Mouse (Mus musculus) MN1 (cell line): ENCODE results near the gene Dbh.

Source experiments
- DNase-seq: peaks from one replicate; pipeline ENCODE4 v3.0.0-alpha.2; 2016; ENCODE audit warnings: low spot score

Dbh gene

DNA sequence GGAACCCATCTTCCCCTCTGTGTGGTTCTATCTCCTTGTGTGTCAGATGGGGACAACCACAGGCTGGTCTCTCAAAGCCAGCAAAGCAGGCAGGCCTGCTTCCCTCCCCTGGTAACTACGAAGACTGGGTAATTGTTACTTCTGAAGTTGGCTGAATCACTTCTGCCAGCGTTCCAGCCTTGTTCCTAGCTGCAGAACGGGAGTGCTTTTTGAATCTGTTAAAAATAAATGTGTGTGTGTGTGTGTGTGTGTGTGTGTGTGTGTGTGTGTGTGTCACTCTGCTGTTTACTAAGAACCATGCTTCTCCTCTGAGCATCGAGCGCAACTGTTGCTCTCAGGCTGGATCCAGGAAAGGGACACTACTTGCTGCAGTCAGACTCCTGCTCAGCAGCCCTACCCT lies 1.2 kb upstream of the Dbh start:
- no peak for DNase-seq

DNA sequence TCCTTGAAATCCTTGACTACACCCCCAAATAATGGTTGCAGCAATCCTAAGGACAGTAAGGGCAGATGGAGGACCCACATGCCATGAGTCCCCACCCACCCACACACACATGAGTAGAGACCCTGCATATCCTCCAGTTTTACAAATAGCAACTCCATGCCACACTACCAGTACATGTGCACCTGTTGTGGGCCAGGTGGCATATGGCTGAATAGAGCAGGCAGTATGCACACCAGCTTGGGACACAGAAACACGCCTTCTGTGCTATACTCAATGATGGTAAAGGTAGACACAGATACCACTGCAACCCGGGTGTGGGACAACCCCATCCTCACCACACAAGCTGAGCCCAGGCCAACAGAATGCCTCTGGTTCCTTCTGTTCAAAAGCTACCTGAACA lies 1.0 kb downstream of the Dbh start:
- no peak for DNase-seq

DNA sequence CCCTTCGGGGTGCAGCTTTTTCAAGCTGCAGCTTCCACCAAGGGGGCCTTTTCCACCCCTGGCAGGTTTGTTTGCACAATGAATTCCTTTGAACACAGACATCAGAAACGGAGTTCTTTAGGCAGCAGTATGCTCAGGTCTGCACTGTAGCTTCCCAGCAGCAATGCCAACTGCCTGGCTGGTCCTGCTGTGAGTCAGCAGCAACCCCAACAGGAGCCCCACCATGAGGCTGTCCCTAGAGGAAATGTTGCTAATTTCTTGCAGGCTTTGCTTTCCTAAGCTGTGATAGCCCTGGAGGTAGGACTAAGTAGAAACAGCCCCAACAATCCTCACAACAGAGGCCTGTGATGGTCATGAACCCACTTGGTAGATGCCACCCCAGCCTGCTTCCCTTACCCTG lies 2.0 kb downstream of the Dbh start:
- peak; percentile 55 for DNase-seq

DNA sequence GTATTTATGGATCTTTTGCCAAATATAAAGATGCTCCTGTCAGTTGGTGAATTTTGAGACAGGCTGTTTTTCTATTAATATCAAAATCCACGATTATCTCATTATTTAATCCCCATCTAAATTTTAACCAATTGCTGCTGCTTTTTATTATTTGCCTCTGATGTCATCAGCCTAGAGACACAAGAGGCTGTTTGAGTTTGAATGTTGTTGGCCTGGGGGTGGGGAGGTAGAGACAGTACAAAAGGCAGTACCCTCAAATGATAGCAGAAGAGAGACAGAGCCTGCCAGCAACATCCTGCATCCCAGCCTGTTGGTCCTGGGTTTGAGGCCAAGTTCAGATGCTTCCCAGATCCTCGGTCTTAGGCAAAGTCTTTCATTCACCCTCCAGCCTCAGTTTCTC lies 9.2 kb downstream of the Dbh start:
- DNase-seq, result no peak

DNA sequence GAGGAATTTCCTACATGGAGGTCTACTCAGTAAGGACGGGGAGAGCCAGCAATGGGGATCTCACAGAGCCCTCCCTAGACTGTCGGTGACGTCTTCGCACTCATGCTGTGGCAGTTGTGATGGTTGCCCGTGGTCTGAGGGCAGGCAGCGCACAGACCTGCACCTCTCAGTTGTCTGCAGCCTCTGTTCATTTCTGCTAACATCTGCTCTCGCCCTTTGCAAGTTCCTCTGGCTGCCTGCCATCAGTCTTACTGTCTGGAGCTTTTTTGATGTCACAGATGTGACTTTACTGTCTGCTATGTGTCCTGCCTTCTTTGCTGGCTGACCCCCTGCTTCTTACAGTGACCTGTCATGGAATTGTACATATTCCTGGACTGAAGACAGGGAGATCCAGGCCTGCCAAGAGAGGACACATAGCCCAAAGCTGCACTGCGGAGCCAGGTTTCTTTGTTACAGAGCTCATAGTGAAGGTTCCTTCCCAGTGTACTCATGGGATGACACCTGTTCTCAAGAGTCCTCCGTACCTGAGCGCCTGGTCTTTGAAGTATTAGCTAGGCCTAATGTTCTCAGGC lies 10.7 kb downstream of the Dbh start:
- DNase-seq, result peak; percentile 58

DNA sequence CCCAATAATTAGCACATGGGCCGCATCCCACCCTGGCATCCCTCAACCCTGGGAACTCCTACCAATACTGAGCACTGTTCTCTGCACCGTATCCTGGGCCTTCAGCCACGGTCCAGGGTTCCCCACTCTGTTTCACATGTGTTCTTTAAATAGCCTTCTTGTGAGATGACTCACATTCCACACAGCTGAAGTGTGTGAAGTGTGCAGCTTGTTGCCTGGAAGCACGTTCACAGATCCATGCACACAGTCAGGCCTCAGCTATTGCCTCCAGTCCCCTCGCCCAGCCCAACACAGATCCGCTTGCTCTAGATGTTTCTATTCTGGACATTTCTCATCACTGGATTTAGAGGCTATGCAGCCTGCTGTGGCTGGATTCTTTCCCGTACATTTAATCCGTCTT lies 14.1 kb downstream of the Dbh start:
- DNase-seq, result no peak

DNA sequence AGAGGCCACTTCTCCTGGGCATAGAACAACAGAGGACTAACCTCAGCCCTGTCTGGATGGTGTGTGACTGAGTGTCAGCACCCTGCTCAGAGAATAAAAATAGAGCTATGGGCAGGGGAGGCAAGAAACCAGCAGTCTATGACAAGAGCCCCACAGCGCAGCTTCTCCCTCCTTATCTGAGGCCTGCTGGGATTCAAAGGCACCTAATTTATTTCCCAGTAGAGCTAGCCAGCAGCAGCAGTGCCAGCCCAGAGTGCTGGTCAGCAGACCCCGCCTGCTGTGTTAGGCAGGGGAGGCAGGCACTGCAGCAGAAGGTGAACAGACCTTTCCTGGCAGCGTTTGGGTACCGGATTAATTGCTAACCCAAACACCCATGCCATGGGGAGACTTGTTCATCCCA lies 16.9 kb downstream of the Dbh start:
- peak; percentile 56 for DNase-seq

DNA sequence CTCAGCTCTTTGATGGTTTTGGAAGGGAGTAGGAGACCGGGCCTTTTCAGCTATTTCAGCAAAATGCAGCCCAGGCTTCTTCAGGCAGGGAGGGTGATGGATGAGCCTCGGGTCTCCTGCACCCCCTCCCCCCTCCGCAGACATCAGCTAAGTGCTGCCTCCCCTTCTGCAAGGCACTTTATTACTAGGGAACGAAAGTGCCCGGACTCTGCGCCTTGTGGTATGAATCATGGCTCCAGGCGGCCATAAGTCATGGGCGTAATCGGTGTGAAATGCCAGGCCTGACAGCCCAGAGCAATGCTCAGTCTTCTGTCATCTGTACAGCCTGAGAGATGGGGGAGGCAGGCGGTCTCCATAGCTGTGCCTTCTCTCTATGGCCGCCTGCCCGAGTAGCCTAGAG lies 18.7 kb downstream of the Dbh start:
- peak; percentile 69 for DNase-seq

DNA sequence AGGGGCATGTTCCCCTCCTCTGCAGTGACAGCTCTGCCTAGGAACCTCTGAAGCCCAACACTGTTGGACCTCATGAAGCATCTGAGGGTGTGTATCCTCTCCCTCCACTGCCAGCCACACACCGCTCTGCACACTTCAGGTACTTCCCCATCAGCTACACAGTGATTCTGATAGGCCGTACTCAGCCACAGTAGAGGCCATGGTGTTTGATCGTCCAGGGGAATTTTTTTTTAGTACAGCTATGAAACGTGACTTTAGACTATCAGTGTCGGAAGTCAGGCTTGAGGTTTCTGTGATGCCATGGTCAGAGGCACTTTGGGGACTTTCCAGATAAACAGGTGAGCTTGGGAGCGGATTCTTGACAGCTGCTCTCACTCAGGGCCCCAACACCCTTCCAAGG lies 22.5 kb downstream of the Dbh start:
- DNase-seq, result no peak

DNA sequence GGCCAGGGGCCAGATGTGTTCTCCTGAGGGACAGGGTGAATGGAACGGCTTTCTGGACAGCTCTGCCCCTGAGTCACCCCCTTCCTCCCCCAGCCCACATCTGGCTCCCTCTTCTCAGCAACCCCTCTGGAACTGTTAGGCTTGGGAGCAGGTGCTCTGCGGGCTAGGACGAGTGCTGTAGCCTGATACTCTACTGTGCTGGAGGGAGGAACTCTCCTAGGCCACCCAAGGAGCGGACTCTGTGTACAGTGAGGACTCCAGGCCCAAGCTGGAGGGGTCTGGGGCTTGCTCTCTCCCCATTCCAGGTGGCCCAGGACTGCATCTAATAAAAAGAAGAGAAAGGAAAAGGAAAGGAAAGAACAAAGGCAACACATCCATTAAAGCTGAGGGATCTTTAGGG lies 25.0 kb downstream of the Dbh start:
- no peak for DNase-seq

DNA sequence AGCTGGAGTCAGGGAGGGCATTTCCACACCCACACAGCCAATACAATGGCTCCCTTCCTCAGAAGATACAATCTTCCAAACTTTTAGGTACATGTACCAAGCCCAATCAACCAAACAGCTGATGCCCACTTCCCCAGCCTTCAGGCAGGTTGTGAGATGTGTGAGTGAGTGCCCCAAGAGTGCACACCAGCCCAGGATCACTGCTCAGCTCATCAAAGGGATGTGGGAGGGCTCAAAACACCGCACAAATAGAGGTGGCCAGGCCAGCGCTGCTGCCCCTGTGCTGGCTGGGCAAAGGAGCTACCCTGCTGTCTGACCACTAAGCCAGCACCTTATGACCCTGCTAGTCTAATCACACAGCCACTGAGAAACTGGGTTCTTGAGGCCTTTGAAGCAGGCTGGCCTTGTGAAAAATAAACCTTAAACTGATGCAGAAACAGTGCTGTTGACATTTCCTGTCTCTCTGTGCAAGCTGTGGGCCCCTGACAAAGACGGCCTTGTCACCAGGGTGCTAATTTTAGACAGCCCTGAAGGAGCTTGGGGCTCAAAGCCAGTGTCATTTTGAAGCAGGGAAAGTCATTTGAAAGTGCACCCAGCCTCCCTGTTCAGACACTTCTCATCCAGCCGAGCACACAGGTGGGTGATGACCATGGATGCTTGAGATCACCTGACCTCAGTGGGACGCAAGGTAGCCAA lies 33.7 kb downstream of the Dbh start:
- DNase-seq, result no peak

DNA sequence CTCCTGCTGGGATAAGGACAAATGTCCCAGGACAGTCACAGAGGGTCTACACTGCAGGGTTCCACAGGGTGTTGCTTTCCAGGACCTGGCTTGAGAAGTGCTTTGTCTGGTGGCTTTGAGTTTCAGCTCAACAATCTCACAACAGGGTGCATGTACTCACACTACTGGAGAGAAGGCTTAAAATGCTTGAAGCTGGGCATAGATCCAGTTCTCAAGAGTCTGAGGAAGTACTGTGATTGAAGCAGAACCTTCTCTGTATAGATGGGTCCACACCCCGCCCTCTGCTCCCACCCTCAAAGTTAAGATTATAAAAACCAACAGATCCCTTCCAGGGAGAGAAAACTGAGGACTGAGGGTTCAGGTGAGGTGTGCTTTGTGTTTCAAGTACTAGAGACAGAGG lies 35.6 kb downstream of the Dbh start:
- no peak for DNase-seq

DNA sequence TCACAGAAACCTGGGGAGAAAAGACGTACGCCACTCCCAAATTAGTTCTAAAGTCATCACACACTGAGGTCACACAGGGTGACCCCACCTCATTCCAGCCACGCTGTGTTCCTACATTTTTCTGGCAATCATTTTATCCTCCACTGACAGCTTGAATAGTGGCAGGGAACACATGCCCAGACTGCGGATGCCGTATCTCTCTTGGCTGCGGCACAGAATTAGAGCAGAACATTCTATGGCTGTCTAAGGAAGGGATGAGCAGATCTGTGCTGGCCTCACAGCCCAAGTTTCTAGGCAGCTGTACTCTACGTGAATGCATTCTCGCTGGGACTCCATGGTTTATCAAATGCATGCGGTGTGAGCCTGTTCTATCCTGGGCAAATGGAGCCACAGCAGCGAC lies 40.6 kb downstream of the Dbh start:
- no peak for DNase-seq

DNA sequence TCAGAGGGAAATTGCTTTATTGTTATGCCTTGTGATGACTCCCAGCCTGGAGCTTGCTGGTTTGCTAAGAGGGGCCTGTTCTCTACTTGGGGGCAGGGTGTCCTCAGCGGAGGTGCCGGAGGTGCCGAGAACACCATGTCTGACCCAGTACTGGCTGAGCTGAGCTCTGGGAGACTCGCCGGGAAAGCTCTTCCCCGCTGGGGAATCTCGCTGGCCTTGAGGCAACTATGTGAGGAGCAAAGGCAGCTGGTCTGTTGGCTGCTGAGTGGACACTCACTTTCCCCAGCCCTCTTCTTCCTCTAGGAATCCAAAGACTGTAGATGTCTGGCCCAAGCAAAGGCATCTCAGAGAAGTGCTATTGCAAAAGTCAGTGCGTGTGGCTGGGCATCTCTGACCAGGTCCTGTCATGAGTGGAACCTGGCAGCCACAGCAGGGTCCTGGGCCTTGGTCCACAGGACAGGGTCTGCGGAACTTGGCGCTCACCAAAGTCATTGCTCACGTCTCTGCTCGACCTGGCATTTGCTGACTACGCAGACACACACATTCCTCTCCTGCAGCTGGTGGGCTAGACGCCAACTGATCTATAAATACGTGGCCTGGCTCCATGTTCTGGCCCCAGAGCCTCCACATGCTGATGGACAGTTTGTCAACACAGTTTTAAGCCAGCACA lies 41.2 kb downstream of the Dbh start:
- DNase-seq, result no peak

DNA sequence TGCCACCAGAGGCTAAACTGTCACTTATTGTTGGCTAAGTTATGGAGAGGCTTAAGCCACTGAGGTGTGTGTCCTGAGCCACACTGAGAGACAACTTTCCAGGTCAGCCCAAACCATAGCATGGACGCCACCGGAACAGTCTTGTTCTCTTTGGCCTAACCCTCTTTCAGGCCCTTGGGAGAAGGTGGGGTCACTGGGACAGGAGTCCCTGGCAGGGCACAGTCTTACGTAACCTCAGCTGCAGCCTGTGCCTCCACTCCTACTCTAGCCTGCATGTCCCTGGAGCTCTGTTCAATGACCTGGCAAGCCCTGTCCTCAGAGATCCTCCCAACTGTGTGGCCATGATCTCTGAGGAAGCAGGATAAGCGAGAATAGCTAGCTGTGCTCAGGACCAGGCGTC lies 42.1 kb downstream of the Dbh start:
- DNase-seq, result no peak

DNA sequence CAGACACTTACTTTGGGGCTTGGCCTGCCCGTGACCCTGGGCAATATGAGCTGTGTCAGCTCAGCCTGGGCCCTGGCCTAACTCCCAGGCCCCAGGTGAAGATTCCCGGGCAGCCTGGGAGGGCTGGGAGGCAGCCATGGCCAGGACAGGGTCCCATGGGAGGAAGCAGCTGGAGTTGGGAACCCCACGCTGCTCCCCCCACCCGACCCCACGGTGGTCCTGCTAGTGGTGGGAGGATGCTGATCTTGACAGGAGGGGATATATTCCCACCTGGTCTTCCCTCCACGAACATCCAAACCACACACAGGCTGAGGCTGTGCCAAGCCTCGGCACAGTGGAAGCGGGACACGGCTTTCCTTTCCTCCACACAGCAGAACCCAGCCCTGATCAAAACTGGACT lies 44.3 kb downstream of the Dbh start:
- DNase-seq, result no peak

DNA sequence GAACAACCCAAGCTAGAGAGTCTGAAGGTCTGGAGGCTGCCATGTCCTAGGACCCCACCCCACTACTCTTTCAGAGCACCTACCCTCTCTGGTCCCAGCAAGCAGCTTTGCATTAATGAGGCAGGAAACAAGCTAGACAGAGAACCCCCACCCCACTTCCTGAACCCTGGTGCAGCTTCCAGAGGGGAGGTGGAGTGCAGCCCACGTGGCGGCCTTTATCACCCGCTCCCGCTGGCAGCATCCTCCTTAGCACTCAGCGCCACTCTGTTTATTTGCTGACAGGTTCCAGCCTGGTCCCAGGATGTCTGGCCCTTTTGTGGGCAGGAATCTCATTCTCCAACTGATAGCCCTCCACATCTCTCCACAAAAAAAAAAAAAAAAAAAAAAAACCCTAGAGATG lies 44.8 kb downstream of the Dbh start:
- DNase-seq, result no peak

DNA sequence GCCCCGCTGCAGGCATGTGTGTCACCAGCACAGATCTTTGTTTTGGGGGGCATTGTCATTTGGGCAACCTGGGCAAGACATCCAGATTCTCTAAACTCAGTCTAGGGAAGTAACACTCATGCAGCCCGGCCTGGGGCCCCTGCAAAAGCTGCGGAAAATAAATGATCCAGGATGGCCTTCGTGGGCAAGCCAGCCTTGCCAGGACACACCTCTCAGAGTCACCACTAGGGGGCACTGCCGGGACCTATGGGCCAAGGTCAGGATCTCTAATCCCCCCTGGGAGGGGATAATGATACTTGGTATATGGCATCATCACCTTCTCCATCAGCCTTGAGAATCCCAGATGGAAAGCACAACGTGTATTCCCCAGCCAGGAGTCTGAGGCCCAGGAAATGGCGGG lies 45.2 kb downstream of the Dbh start:
- no peak for DNase-seq

DNA sequence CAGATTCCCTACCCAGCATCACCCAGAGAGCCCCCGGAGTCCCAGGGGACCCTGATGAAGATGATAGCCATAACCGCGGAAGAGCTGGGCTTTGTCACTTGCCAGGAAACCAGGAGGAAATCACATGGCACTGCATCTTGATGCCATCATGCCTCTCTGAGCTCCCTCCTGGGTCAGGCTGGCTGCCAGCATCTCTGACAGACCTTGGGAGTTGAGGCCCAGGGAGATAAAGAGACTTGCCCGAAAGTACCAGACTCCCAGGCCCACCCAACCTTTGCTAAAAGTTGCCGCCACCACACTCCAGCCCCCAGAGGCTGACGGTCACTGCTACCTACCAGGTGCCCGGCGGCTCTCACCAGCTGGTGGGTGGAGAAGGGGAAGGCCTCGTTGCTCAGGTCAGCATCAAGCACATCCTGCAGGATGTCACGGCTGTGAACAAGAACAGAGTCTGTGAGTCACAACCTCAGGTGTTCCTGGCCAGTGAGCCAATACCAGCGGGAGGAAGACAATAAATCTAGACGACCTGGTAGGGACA lies 45.7 kb downstream of the Dbh start:
- peak; percentile 77 for DNase-seq

DNA sequence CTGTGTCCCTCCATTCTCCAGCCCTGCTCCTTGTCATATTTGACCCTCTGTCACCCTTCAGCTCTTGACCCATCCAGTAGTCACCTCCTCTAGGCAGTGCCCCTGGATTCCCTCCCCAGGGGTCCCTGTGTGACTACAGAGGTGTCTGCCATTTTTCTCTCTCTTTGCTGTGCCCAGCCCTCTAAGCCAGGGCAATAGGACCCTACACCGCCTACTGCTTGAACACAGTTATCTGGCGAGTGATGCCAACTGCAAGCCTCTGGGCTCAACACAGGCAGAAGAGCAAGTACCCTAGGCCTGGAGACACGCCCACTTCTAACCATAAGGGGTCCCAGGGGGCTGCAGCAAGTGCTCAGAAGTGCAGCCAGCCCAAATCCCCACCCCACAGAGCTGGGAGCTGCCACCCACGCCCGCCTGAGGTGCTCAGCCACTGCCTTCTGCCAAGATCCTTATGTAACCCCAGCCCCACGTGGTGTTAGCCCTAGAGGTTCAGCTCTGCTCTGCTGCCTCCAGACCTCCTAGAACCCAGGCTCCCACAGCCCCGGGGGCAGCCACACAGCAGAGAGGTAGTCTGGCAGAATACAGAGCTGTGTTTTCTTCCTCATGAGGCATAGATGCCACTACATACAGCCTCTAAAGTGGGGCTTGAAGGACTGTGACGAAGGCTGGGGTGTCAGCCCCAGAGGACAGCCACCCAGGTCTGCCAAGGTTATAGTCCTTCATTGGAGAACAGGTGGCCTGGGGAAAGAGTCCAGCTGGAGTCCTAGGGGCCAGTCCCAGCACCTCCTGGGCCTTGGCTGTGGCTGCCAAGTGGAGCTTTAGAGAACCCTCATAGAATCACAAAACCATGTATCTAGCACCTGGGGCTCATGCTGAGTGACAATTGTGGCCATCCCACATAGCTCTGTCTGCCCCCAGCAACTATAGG lies 47.2 kb downstream of the Dbh start:
- DNase-seq, result peak; percentile 47

DNA sequence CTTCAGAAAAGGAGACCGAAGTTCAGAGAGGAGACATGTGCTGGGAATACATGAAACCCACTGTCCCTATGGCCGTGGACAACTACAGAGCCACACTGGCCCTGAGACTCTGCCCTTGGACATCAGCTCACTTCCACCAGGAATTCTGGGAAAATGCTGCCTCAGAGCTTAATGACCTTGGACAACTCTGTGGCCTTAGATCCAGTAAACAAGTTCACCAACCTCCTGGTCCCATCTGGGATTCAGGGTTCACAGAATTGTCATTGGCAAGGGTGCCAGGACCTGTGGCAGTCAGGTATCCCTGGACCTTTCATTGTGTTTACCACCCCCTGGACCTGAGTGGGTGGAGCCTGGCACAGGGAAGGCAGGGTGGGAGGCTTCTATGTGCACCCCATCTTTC lies 50.5 kb downstream of the Dbh start:
- DNase-seq, result no peak

DNA sequence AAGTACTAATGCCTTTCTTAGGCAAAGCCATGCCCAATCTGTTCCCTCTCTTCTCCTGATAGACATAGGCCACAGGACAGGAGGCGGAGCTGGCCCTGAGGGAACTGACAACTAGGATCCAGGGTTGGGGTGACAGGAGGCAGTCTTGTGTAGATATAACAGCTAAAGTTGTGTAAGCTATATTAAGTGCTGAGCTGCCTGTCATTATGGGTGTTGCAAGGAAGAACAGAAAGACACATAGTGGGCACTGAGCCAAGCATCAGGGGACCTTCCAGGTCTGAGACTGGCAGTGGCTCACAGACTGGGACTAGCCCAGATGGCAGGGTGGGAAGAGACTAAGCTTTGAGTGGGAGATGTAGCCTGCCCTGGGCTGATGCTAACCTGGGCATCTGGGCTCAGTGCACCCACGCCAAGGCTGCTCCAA lies 53.1 kb downstream of the Dbh start:
- no peak for DNase-seq
